Mouse (Mus musculus) midbrain, embryonic 15.5 days (tissue): Measurements from ENCODE around the gene Hoxa9. TPM values are rescaled to one million over a fixed set of nuclear protein-coding genes. Genes with fewer than 3 reads are reported as not detected.

Experiments used
- ATAC-seq: fragments of 200-750 bp; cut with Nextera tagmentation; replicated peaks from 2 replicates; pipeline ENCODE4 v1.8.0; 2017; ENCODE audit warnings: moderate TSS enrichment
- H3K27ac ChIP-seq: fragments of 300-500 bp; sonication (generic); 2 replicates; pipeline ENCODE4 v1.5.1; 2015; ENCODE audit warnings: mild to moderate bottlenecking, inconsistent platforms
- H3K27me3 ChIP-seq: fragments of 300-500 bp; sonication (generic); replicated peaks from 2 replicates; pipeline ENCODE4 v1.6.1; 2015; ENCODE audit warnings: inconsistent platforms
- H3K36me3 ChIP-seq: fragments of 300-500 bp; sonication (generic); replicated peaks from 2 replicates; pipeline ENCODE4 v1.6.1; 2015; ENCODE audit warnings: inconsistent platforms
- H3K4me1 ChIP-seq: fragments of 300-500 bp; sonication (generic); 2 replicates; pipeline ENCODE4 v1.6.1; 2015; ENCODE audit warnings: inconsistent platforms
- H3K4me2 ChIP-seq: fragments of 300-500 bp; sonication (generic); 2 replicates; pipeline ENCODE4 v1.6.1; 2015; ENCODE audit warnings: inconsistent platforms, mild to moderate bottlenecking, moderate library complexity
- H3K4me3 ChIP-seq: fragments of 300-500 bp; sonication (generic); 2 replicates; pipeline ENCODE4 v1.5.1; 2015; ENCODE audit warnings: mild to moderate bottlenecking, inconsistent platforms
- H3K9ac ChIP-seq: fragments of 300-500 bp; sonication (generic); 2 replicates; pipeline ENCODE4 v1.6.1; 2015; ENCODE audit warnings: mild to moderate bottlenecking, inconsistent platforms
- H3K9me3 ChIP-seq: fragments of 300-500 bp; sonication (generic); 2 replicates; pipeline ENCODE4 v1.6.1; 2016; ENCODE audit warnings: inconsistent platforms
- WGBS: fragments of 180-500 bp; shearing (Covaris S2); methylation state at CpG from one replicate; pipeline ENCODE4 v1.1.7; 2015; ENCODE audit warnings: mixed read lengths; 5-methylcytosine and 5-hydroxymethylcytosine counted together
- polyA plus RNA-seq: library from polyadenylated mRNA; unstranded; fragments of >200 nt; fragmentation: Nextera tagmentation; extraction: Ambion mirVana; gene quantifications from 2 replicates; pipeline ENCODE4 v1.2.1, GENCODE M21; 2015

The Hoxa9 gene
- polyA plus RNA-seq, 1 experiment from 2014 or later = not detected

DNA sequence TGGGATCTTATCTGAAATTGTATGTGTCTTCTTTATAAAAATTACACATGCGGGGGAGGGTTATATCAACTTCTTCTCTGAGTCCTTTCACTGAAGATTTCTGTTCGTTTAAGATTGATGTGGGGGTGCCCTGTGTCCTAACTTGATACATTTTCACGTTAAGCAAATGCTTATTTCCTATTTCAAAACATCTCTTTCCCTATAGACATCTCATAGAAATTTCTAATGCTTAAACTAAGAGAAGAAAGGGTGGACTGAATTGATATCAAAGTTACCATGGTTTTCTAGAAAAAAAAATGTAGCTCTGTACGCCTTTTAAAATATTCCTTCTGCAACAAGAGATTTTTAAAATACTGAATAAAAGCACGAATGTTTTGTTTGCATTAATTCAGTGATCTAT lies 36.3 kb upstream of the Hoxa9 start:
- H3K4me3 ChIP-seq = no peak overlapping the region

DNA sequence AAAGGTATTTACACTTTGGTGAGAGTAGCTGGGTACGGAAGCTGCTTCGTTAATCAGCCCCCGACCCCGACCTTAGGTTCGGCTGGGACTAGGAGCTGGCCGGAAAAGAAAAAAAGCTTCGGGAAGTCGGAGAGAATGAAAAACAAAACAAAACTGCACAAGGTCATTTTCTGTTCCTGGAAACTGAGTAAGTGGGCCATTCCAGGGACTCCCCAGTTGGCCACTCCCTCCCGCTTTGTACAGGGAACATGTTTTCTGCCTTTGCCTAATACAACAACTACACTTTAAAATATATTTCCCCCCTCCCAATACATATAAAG lies 35.7 kb upstream of the Hoxa9 start:
- no peak for ATAC-seq
- H3K4me3 ChIP-seq = no peak overlapping the region
- no peak overlapping the region for H3K4me2 ChIP-seq
- no peak overlapping the region for H3K9ac ChIP-seq
- no peaks in the 10 kb centered on the region for H3K4me1 ChIP-seq
- no peak overlapping the region for H3K27ac ChIP-seq
- WGBS = 1% methylated on average over 9 of the region's 9 CpGs
- no peaks in the 10 kb centered on the region for H3K36me3 ChIP-seq
- H3K27me3 ChIP-seq = peaks cover 98% of the 10 kb centered on the region
- no peaks in the 10 kb centered on the region for H3K9me3 ChIP-seq

More for the DNA sequence above, 36.3 kb upstream of the Hoxa9 start:
- WGBS = 18% methylated on average over 5 of the region's 5 CpGs
- Histone ChIP-seq H3K9ac (no peak overlapping the region), H3K36me3 (no peaks in the 10 kb centered on the region), H3K27me3 (peaks cover 96% of the 10 kb centered on the region), H3K4me2 (no peak overlapping the region), H3K27ac (no peak overlapping the region), H3K4me1 (no peaks in the 10 kb centered on the region), H3K9me3 (no peaks in the 10 kb centered on the region)
- no peak for ATAC-seq

DNA sequence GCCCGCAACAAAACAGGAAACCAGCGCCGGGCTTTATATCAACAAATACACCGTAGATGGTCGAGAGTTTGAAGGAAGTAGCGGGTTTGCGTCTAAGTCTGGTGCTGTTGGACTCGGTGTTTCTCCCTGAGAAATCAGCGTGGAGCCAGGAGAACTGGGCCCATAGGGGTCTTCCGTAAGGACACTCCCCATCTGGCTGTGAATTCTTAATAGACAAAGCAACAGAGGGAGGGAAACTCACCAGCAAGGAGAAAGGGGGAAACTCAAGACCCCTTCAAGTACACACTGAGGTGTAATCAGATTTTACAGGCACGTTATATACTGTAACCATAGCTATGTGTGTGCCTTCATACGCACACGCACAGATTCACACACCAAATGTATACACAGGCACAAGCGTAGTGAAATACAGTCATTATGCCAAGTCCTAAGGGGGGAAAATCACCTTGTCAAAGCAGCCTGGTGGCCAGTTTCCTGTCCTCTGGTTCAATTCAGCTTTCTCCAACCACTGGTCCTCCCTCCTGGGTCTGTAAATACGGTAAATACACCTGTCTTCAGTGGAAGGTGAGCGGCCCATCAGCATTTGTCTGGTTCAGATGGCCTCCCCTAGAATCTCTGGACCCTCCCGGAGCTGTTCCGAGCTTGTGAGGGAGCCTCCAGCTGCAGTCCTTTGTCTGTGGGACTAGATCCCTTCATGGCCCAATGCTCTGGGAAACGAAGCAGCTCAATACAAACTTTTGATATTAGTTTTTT lies 35.2 kb upstream of the Hoxa9 start:
- H3K9me3 ChIP-seq = no peaks in the 10 kb centered on the region
- H3K27ac ChIP-seq = no peak overlapping the region
- H3K27me3 ChIP-seq = peaks cover 96% of the 10 kb centered on the region
- WGBS = 1% methylated on average over 19 of the region's 19 CpGs
- no peak for ATAC-seq
- H3K36me3 ChIP-seq = no peaks in the 10 kb centered on the region
- H3K4me2 ChIP-seq = no peak overlapping the region
- no peak overlapping the region for H3K9ac ChIP-seq
- H3K4me3 ChIP-seq = no peak overlapping the region
- no peaks in the 10 kb centered on the region for H3K4me1 ChIP-seq

DNA sequence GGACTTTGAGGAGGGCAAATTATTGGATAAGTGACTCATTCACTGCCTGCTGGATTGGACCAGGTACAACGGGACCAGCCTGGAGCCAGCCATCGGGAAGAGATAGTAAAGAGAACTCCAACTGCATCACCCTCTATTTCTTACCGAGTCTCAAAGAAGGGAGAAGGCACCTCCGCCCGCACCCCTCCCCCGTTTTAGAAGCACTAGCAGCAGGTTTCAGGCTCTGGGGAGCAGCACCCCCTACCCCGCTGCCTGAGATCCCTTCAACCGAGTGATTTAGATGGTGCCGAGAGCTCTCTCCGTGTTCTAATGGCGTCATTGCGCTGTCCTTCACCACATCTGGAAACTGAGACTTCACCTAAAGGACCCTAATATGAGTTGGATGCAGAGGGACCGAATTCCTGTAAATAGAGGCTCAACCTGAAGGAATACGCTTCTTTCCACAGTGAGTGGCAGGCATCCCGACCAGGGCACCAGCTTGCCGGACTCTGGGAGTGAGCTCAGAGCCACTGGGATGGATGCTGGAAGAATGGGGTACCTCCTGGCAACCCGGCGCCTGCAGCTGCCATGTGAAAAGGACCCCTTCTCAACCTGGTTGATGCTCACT lies 34.5 kb upstream of the Hoxa9 start:
- ATAC-seq = no peak
- no peak overlapping the region for H3K9ac ChIP-seq
- under 1% methylated on average over 18 of the region's 18 CpGs for WGBS
- peaks cover 94% of the 10 kb centered on the region for H3K27me3 ChIP-seq
- H3K9me3 ChIP-seq = no peaks in the 10 kb centered on the region
- H3K4me3 ChIP-seq = no peak overlapping the region
- H3K4me2 ChIP-seq = no peak overlapping the region
- peaks cover 4% of the 10 kb centered on the region for H3K4me1 ChIP-seq
- H3K36me3 ChIP-seq = no peaks in the 10 kb centered on the region
- H3K27ac ChIP-seq = no peak overlapping the region

DNA sequence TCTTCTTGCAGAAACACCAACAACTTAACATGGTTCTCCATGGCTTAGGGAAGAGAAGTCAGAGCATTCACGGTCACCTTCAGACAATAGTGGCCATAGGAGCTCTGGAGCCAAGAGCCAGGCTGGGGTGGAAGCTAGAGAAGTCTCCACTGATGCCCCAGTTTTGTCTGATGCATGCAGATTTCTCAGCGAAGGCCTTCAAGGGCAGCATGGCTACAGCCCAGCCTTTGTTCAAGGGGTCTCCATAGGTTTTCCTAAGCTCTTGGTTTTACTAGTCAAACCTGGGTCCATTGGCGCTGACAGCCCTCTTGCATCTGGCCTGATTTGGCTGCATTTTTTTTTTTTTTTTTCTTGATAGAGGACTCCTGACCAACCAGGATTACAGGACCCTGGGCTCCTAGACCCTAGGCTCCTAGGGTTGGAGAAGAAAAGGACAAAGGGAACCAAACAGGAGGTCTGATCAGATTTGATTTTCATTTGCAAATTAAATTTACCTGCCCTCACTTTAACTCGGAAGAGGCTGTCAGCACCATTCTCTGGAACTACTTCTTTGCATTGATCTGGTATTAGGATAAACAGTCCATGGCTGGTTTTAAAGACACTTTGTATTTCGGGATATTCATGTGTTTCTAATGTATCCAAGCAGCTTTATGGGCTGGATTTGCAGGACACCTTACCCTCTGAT lies 33.4 kb upstream of the Hoxa9 start:
- H3K27ac ChIP-seq = no peak overlapping the region
- H3K27me3 ChIP-seq = peaks cover 91% of the 10 kb centered on the region
- under 1% methylated on average over 5 of the region's 5 CpGs for WGBS
- peaks cover 8% of the 10 kb centered on the region for H3K4me1 ChIP-seq
- no peak for ATAC-seq
- no peak overlapping the region for H3K4me2 ChIP-seq
- H3K36me3 ChIP-seq = no peaks in the 10 kb centered on the region
- H3K9ac ChIP-seq = no peak overlapping the region
- no peak overlapping the region for H3K4me3 ChIP-seq
- no peaks in the 10 kb centered on the region for H3K9me3 ChIP-seq

DNA sequence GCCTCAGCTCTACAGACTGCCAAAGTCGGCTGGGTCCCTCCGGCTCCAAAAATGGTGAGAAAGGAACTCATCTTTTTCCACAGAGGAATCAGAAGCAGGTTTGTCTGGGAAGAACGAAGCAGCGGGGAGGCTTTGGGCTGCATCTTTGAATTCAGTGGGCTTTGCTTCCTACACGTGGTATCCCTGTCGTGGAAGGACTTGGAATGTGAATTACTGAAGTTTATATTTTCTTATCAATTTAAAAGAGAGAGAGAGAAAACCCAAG lies 32.4 kb upstream of the Hoxa9 start:
- Histone ChIP-seq H3K27me3 (peaks cover 91% of the 10 kb centered on the region), H3K27ac (no peak overlapping the region), H3K9ac (no peak overlapping the region), H3K9me3 (no peaks in the 10 kb centered on the region), H3K36me3 (no peaks in the 10 kb centered on the region), H3K4me2 (no peak overlapping the region), H3K4me1 (peaks cover 8% of the 10 kb centered on the region), H3K4me3 (no peak overlapping the region)
- WGBS = 2% methylated on average over 6 of the region's 6 CpGs
- ATAC-seq = no peak

DNA sequence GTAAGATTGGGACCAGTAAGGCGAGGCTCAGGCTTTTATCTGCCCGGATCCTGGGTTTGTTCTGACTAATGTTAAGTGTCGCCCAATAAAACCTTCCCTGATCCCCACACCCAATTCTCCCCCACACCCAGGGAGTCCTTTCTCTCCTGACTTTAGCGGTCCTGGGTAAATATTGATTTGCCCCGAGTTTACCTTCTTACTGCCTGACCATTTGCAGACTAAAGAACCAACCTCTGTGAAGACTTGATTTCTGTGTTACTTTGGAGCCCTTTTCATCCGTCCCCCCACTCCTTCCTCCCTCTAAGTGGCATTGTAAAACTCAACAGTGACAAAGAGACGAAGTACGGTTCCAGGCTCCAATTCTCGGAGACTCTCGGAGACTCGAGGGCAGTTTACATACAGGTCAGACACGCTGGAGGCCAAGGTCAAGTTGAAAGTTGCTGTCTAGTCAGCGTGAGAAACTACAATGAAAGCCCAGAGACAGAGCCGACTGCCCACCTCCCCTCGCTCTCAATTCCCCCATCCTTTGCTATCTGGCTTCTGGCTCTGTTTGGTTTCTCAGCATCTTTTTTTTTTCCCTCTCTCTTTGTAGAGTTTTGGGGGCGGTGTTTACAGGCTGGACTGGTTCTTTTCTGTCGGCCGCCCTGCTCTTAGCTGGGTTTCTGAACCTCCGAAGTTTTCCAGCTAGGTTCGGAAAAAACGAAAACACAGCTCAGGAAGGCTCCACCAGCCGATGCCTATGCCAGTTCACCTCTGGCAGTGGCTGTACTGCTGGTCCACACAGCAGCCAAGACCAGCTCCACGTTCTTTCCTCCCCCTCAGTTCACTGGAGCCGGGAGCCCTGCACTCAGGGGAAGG lies 31.8 kb upstream of the Hoxa9 start:
- H3K27ac ChIP-seq = no peak overlapping the region
- H3K27me3 ChIP-seq = peaks cover 89% of the 10 kb centered on the region
- H3K4me2 ChIP-seq = no peak overlapping the region
- H3K9ac ChIP-seq = no peak overlapping the region
- H3K36me3 ChIP-seq = no peaks in the 10 kb centered on the region
- no peaks in the 10 kb centered on the region for H3K9me3 ChIP-seq
- WGBS = 2% methylated on average over 24 of the region's 24 CpGs
- H3K4me1 ChIP-seq = peaks cover 8% of the 10 kb centered on the region
- H3K4me3 ChIP-seq = no peak overlapping the region
- no peak for ATAC-seq

DNA sequence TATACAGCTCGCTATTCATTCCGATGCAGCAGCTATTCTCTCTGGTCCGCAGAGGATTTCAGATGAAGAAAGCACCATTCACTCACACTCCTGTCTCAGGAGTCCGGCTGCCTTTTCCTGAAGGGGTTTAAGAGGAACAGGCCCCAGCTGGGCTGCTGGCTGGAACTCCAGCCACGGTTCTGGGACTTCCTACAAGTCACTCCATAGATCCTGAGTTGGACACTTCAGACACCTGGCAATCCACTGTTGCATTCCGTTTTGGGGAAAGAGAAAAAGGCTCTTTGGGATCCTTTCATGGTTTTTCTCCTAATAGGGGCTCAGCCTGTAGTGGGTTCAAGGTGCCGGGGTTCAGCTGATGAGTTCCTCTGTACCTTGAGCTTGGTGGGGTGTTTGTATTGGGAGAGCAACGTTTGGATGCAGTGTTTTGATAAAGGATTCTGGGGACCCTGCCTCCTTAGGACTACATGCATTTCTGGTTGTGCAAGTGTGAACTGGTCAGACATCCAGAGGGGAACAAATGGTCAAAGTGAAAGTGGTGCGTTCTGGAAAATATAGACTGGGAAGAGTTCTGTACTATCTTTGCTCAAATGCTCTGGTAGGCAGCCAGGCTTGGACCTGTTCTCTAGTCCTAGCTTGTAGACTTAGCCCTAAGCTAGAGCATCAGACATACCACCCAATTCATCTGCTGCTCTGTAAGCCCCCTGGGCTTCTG lies 31.0 kb upstream of the Hoxa9 start:
- Histone ChIP-seq H3K36me3 (no peaks in the 10 kb centered on the region), H3K4me1 (peaks cover 8% of the 10 kb centered on the region), H3K4me3 (no peak overlapping the region), H3K4me2 (no peak overlapping the region), H3K27ac (no peak overlapping the region), H3K9ac (no peak overlapping the region), H3K27me3 (peaks cover 91% of the 10 kb centered on the region), H3K9me3 (no peaks in the 10 kb centered on the region)
- under 1% methylated on average over 9 of the region's 9 CpGs for WGBS
- no peak for ATAC-seq

DNA sequence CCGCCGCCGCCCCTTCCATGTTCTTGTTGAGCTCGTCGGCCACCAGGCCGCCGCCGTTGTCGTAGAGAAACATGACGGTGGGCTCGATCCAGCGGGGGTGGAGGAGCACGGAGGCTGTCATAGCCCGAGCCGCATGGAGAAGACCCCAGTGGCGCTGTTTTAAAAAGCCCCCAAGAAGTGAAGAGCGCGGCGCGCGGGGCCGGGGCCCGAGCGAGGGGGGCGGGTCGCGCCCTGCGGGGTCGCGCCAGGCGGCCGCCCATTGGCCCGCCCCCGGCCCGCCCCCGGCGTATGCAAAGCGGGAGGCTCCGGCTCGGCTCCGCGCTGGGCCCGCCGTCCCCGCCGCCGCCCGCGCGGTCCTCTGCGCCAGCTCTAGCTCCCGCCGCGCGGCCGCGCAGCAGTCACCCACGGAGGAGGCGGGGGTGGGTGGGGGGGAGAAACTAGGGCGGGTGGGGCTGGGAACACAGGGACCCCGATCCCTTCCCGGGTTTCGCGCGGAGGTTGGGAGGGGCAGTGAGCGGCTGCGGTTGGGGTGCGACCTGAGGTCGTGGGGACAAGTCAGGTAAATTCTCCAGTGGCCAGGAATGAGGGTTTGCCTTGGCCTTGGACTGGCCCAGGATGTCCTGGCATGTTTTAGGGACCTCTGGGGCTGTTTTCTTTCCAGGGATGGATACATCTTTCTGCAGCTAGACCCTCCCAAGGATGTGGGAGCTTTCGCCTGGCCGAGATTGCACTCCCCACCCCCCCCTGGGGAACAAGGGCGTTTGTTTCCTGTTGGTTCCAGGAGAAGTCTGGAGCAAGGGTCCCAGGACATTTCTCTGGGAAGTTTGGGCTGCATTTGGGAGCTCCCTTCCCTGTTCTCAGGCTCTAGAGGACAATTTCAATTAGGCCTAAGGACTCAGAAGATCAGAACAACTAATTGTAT lies 30.0 kb upstream of the Hoxa9 start, which contains the start of gene Hoxa13:
Gene Hoxa13, minus strand, starts transcription at position 227 of the 922 bp plus-strand sequence.
- Histone ChIP-seq H3K9me3 (no peaks in the 10 kb centered on the region), H3K27me3 (peaks cover 88% of the 10 kb centered on the region), H3K4me3 (peak within 1 kb of the TSS; percentile 11; the same call in 1 of the 2 replicates), H3K36me3 (no peaks in the 10 kb centered on the region), H3K4me2 (peak within 1 kb of the TSS; percentile 38), H3K27ac (no peak within 1 kb of the TSS), H3K4me1 (peaks cover 8% of the 10 kb centered on the region), H3K9ac (no peak within 1 kb of the TSS)
- WGBS = 1% methylated on average over 52 of the region's 72 CpGs
- no peak for ATAC-seq

DNA sequence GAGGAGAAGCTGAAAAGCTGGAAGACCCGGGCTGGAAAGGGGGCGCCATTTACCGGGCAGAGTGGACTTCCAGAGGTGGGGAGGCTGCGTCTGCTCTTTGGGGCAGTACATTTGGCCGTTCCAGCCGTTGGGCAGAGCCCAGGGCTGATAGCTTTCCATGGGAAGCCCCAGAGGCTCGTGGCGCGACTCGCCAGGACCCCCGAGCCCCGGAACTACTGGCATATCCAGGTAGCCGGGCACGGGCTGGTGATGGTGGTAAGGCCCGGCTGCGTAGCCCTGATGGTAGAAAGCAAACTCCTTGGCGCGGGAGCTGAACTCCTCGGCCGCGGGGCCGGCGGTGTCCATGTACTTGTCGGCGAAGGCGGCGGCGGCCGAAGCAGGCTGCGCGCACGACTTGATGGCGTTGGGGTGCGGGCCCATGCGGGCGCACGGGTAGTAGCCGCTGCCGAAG lies 28.9 kb upstream of the Hoxa9 start:
- Histone ChIP-seq H3K27ac (no peak overlapping the region), H3K4me1 (peaks cover 8% of the 10 kb centered on the region), H3K9ac (no peak overlapping the region), H3K9me3 (no peaks in the 10 kb centered on the region), H3K36me3 (no peaks in the 10 kb centered on the region), H3K4me2 (peak overlapping the region; percentile 38; the same call in 1 of the 2 replicates), H3K4me3 (no peak overlapping the region), H3K27me3 (peaks cover 86% of the 10 kb centered on the region)
- under 1% methylated on average over 39 of the region's 39 CpGs for WGBS
- ATAC-seq = no peak; the same call in 1 of the 2 replicates
